Comparison of ENCODE assay signal across 10 mouse cellular contexts in genomic region chr6:55504797-55505488, GRCm38 (mm10). TPM values are rescaled to one million over a fixed set of nuclear protein-coding genes. Genes with fewer than 3 reads are reported as not detected.
DNase-seq lines count a peak whose midpoint lies in the region; ATAC-seq and TF ChIP-seq lines count a peak whose summit lies in the region.
"Had no signal": no experiment of that assay in that cellular context is flagged by ENCODE, and none has a peak within 500 bp of the region (broad histone marks: within the 10 kb centered on the region; RNA-seq: fewer than 3 reads in every experiment).

No protein-coding gene starts in this region.

- no peak overlapping the region for H3K9ac ChIP-seq in neural tube, embryonic 11.5 days (ENCODE audit: low read length)
- no peak overlapping the region for H3K9ac ChIP-seq in hindbrain, embryonic 15.5 days
- H3K9ac ChIP-seq in limb, embryonic 14.5 days (ENCODE audit: low read depth, low read length, severe bottlenecking): no peak overlapping the region
- H3K9ac ChIP-seq: embryonic facial prominence, embryonic 12.5 days; limb, embryonic 15.5 days had no signal

- no peaks in the 10 kb centered on the region for H3K4me1 ChIP-seq in neural tube, embryonic 11.5 days (ENCODE audit: control insufficient read depth, insufficient read depth, low read length)
- no peaks in the 10 kb centered on the region for H3K4me1 ChIP-seq in embryonic facial prominence, embryonic 10.5 days
- H3K4me1 ChIP-seq in hindbrain, embryonic 15.5 days (replicated peaks): no peaks in the 10 kb centered on the region
- H3K4me1 ChIP-seq in limb, embryonic 14.5 days (ENCODE audit: control insufficient read depth, insufficient read depth, low read length): no peaks in the 10 kb centered on the region
- H3K4me1 ChIP-seq: embryonic facial prominence, embryonic 12.5 days; limb, embryonic 15.5 days had no signal

- no peak overlapping the region for H3K27ac ChIP-seq in neural tube, embryonic 11.5 days (ENCODE audit: low read depth, low read length)
- no peak overlapping the region for H3K27ac ChIP-seq in embryonic facial prominence, embryonic 10.5 days (replicated peaks)
- no peak overlapping the region for H3K27ac ChIP-seq in hindbrain, embryonic 15.5 days (replicated peaks)
- no peak overlapping the region for H3K27ac ChIP-seq in limb, embryonic 14.5 days (replicated peaks; ENCODE audit: low read depth, low read length)
- H3K27ac ChIP-seq: embryonic facial prominence, embryonic 12.5 days; limb, embryonic 15.5 days had no signal

- H3K4me3 ChIP-seq in neural tube, embryonic 11.5 days (ENCODE audit: low read depth, low read length): no peak overlapping the region
- H3K4me3 ChIP-seq in embryonic facial prominence, embryonic 10.5 days: no peak overlapping the region
- H3K4me3 ChIP-seq in hindbrain, embryonic 15.5 days: no peak overlapping the region
- H3K4me3 ChIP-seq in limb, embryonic 14.5 days (replicated peaks; ENCODE audit: low read length): no peak overlapping the region
- H3K4me3 ChIP-seq: embryonic facial prominence, embryonic 12.5 days; limb, embryonic 15.5 days had no signal

- 95% methylated on average over 2 of the region's 2 CpGs for WGBS in neural tube, embryonic 11.5 days
- 95% methylated on average over 2 of the region's 2 CpGs for WGBS in embryonic facial prominence, embryonic 10.5 days
- 86% methylated on average over 2 of the region's 2 CpGs for WGBS in hindbrain, embryonic 15.5 days
- WGBS in limb, embryonic 14.5 days: 94% methylated on average over 2 of the region's 2 CpGs

- H3K9me3 ChIP-seq in neural tube, embryonic 11.5 days (ENCODE audit: control insufficient read depth, low read length): no peaks in the 10 kb centered on the region
- H3K9me3 ChIP-seq in embryonic facial prominence, embryonic 10.5 days: no peaks in the 10 kb centered on the region
- H3K9me3 ChIP-seq in hindbrain, embryonic 15.5 days: no peaks in the 10 kb centered on the region
- no peaks in the 10 kb centered on the region for H3K9me3 ChIP-seq in limb, embryonic 14.5 days (ENCODE audit: control insufficient read depth, low read length)
- H3K9me3 ChIP-seq: embryonic facial prominence, embryonic 12.5 days; limb, embryonic 15.5 days had no signal

- DNase-seq in neural tube, embryonic 11.5 days (ENCODE audit: low spot score): peak; percentile 36
- no peak for DNase-seq in neural tube, embryonic 10.5 days (ENCODE audit: extremely low spot score, low spot score)
- DNase-seq in adrenal gland, postnatal 36 days: peak; percentile 38 to 54
- DNase-seq in embryonic facial prominence, embryonic 10.5 days (ENCODE audit: low spot score): peak; percentile 42
- peak; percentile 43 for DNase-seq in limb, embryonic 14.5 days (ENCODE audit: low spot score)
- peak; percentile 64 to 77 for DNase-seq in right cerebral cortex, adult 2 months (ENCODE audit: low spot score in 2 of 2)

- no peaks in the 10 kb centered on the region for H3K36me3 ChIP-seq in neural tube, embryonic 11.5 days (ENCODE audit: control insufficient read depth, insufficient read depth, low read length)
- no peaks in the 10 kb centered on the region for H3K36me3 ChIP-seq in embryonic facial prominence, embryonic 10.5 days (replicated peaks)
- H3K36me3 ChIP-seq in hindbrain, embryonic 15.5 days: no peaks in the 10 kb centered on the region
- H3K36me3 ChIP-seq in limb, embryonic 14.5 days (ENCODE audit: control insufficient read depth, insufficient read depth, low read length): no peaks in the 10 kb centered on the region
- H3K36me3 ChIP-seq: embryonic facial prominence, embryonic 12.5 days; limb, embryonic 15.5 days had no signal

- peak; percentile 46; the same call in 1 of the 2 replicates for ATAC-seq in neural tube, embryonic 11.5 days (ENCODE audit: insufficient read depth, low FRiP score, low TSS enrichment)
- ATAC-seq in hindbrain, embryonic 15.5 days (ENCODE audit: low FRiP score, low read depth): peak; percentile 45; the same call in 1 of the 2 replicates
- no peak for ATAC-seq in limb, embryonic 14.5 days (ENCODE audit: low FRiP score, low read depth)
- ATAC-seq in megakaryocyte, adult 5-6 weeks (ENCODE audit: poor library complexity, severe bottlenecking): no peak

- no peak overlapping the region for H3K4me2 ChIP-seq in neural tube, embryonic 11.5 days (ENCODE audit: low read depth)
- H3K4me2 ChIP-seq in hindbrain, embryonic 15.5 days: no peak overlapping the region
- no peak overlapping the region for H3K4me2 ChIP-seq in limb, embryonic 14.5 days (replicated peaks; ENCODE audit: low read depth, low read length, severe bottlenecking)
- H3K4me2 ChIP-seq: embryonic facial prominence, embryonic 12.5 days; limb, embryonic 15.5 days had no signal

- no peaks in the 10 kb centered on the region for H3K27me3 ChIP-seq in neural tube, embryonic 11.5 days (ENCODE audit: control insufficient read depth, insufficient read depth, low read length)
- no peaks in the 10 kb centered on the region for H3K27me3 ChIP-seq in embryonic facial prominence, embryonic 10.5 days (replicated peaks; ENCODE audit: low read depth, poor library complexity, severe bottlenecking)
- H3K27me3 ChIP-seq in hindbrain, embryonic 15.5 days: no peaks in the 10 kb centered on the region
- H3K27me3 ChIP-seq in limb, embryonic 14.5 days (ENCODE audit: control insufficient read depth, insufficient read depth, low read length): no peaks in the 10 kb centered on the region
- H3K27me3 ChIP-seq: embryonic facial prominence, embryonic 12.5 days; limb, embryonic 15.5 days had no signal

- TF ChIP-seq POLR2A in limb, embryonic 14.5 days (IDR thresholded peaks at IDR 0.05; ENCODE audit: borderline replicate concordance, extremely low read depth, insufficient read depth, insufficient read length): no peak

RNA-seq across cellular contexts. Expression of gene Adcyap1r1, which starts 53.2 kb away (rescaled TPM):
- 18.1 and 18.3 TPM in 2 replicates for polyA plus RNA-seq in neural tube, embryonic 11.5 days (2014; fragmentation: Nextera tagmentation; extraction: Ambion mirVana)
- total RNA-seq in adrenal gland, postnatal 36 days (2021): 10 to 100 TPM; 23.8 to 35.7 TPM
- polyA plus RNA-seq in embryonic facial prominence, embryonic 10.5 days (2016; fragmentation: Nextera tagmentation; extraction: Ambion mirVana): 4.4 and 9.7 TPM in 2 replicates
- 60.0 and 64.1 TPM in 2 replicates for polyA plus RNA-seq in hindbrain, embryonic 15.5 days (2015; fragmentation: Nextera tagmentation; extraction: Ambion mirVana)
- 3.0 and 3.5 TPM in 2 replicates for polyA plus RNA-seq in limb, embryonic 14.5 days (2012; rRNA removed)
- polyA plus RNA-seq in limb, embryonic 14.5 days (2014; fragmentation: Nextera tagmentation; extraction: Ambion mirVana): 0.84 and 2.2 TPM in 2 replicates
- 0.25 TPM in 1 of 2 replicates, not detected in the other for total RNA-seq in megakaryocyte, adult 5-6 weeks (2015)
- 0.15 and 0.24 TPM in 2 replicates for total RNA-seq in megakaryocyte, adult 5-6 weeks (2017)

Comparison
In these comparisons a context has a peak if more than half of its experiments do, and no peak if none do; other contexts are left out.
1. ATAC-seq: peak in neural tube, embryonic 11.5 days (single experiment) and hindbrain, embryonic 15.5 days (single experiment); none in limb, embryonic 14.5 days (single experiment) and megakaryocyte, adult 5-6 weeks (single experiment).